Mouse (Mus musculus): ENCODE results near the gene Gm20503. TPM values are rescaled to one million over a fixed set of nuclear protein-coding genes. Genes with fewer than 3 reads are reported as not detected.

Gene Gm20503
- total RNA-seq, 1 experiment, result not detected

- H3K36me3 ChIP-seq (ENCODE audit: control insufficient read depth, insufficient read depth, low read length, poor library complexity, severe bottlenecking), result no peaks in the 10 kb centered on the region
- peak overlapping the region; percentile 67 to 70 for H3K4me3 ChIP-seq (ENCODE audit: insufficient read depth in 1 of 2, low read depth in 1 of 2, low read length in 2 of 2, poor library complexity in 1 of 2, severe bottlenecking in 1 of 2)
- no peak for TF ChIP-seq MAFK (IDR thresholded peaks at IDR 0.05; ENCODE audit: insufficient read depth, low read depth, low read length)
- TF ChIP-seq HCFC1 (IDR thresholded peaks at IDR 0.05; ENCODE audit: borderline replicate concordance, insufficient read depth, low read length), result no peak
- no peak for TF ChIP-seq ZC3H11A (IDR thresholded peaks at IDR 0.05; ENCODE audit: borderline replicate concordance, low read depth, low read length)
- no peak for TF ChIP-seq ZNF384 (IDR thresholded peaks at IDR 0.05; ENCODE audit: low read depth, low read length)
- TF ChIP-seq CHD2 (IDR thresholded peaks at IDR 0.05; ENCODE audit: low read depth, low read length), result no peak
- no peak overlapping the region for H3K27ac ChIP-seq (ENCODE audit: insufficient read depth, low read depth, low read length, poor library complexity, severe bottlenecking)
- no peaks in the 10 kb centered on the region for H3K9me3 ChIP-seq (ENCODE audit: control insufficient read depth, insufficient read depth, low read depth, low read length)
- H3K4me1 ChIP-seq (ENCODE audit: control insufficient read depth in 2 of 2, insufficient read depth in 2 of 2, low read length in 2 of 2, poor library complexity in 1 of 2), result peaks cover 3 to 5% of the 10 kb centered on the region in 2 experiments; a peak in 2 of 4 replicates
- in situ Hi-C loops (cut with MboI; ENCODE audit: low sequenced_read_pairs in 2 of 2, unreplicated experiment in 2 of 2), result no loop called here
- DNase-seq (ENCODE audit: low read depth, low spot score), result no peak
- no peak overlapping the region for H3K9ac ChIP-seq (ENCODE audit: insufficient read depth, low read depth, low read length, poor library complexity, severe bottlenecking)
Measured at GRCm38 (mm10) chr4:59034325-59034917, 31.4 kb downstream of the Gm20503 start.

GRCm38 (mm10) chr4:59034918-59035785, 32.1 kb downstream of the Gm20503 start, which contains the start of gene Gng10:
TSS of gene Gng10 (plus strand) at chr4:59035088.
- no peak for TF ChIP-seq ZC3H11A (IDR thresholded peaks at IDR 0.05; ENCODE audit: borderline replicate concordance, low read depth, low read length)
- no peak for TF ChIP-seq MAFK (IDR thresholded peaks at IDR 0.05; ENCODE audit: insufficient read depth, low read depth, low read length)
- TF ChIP-seq ZNF384 (IDR thresholded peaks at IDR 0.05; ENCODE audit: low read depth, low read length), result no peak
- no peak for TF ChIP-seq CHD2 (IDR thresholded peaks at IDR 0.05; ENCODE audit: low read depth, low read length)
- TF ChIP-seq HCFC1 (IDR thresholded peaks at IDR 0.05; ENCODE audit: borderline replicate concordance, insufficient read depth, low read length), result no peak
- DNase-seq (ENCODE audit: low read depth, low spot score), result no peak
- H3K27ac ChIP-seq (ENCODE audit: insufficient read depth, low read depth, low read length, poor library complexity, severe bottlenecking), result no peak within 1 kb of the TSS

DNA sequence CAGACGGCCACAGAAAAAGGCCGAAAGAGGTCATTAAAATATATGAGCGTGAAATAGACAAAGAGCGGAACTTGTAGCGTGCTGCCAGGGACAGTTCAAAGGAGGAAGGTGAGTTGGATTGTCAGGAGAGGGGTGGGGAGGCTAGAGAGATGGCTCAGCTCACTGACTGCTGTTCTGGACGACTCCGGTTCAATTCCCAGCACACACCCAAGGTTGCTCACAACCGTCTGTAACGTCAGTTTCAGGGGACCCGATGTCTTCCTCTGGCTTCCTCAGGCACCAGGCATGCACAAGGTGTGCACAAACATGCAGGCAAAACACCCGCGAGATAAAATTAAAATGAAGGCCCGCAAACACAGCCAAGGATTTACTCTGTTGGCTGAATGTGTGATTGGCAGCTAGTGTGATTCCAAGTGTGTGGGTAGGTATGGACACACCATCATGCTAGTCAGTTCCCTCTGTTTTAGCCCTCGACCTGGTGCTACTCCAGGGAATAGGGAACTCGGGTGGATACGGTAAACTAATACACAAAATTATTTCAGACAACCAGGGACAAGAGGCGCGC, 32.9 kb downstream of the Gm20503 start:
- TF ChIP-seq ZC3H11A (IDR thresholded peaks at IDR 0.05; ENCODE audit: borderline replicate concordance, low read depth, low read length), result no peak
- no peak for TF ChIP-seq ZNF384 (IDR thresholded peaks at IDR 0.05; ENCODE audit: low read depth, low read length)
- Histone ChIP-seq H3K4me3 (ENCODE audit: insufficient read depth in 1 of 2, low read depth in 1 of 2, low read length in 2 of 2, poor library complexity in 1 of 2, severe bottlenecking in 1 of 2) (peak overlapping the region; percentile 67 to 70), H3K4me1 (ENCODE audit: control insufficient read depth in 2 of 2, insufficient read depth in 2 of 2, low read length in 2 of 2, poor library complexity in 1 of 2) (peaks cover 3 to 5% of the 10 kb centered on the region in 2 experiments; a peak in 2 of 4 replicates), H3K36me3 (ENCODE audit: control insufficient read depth, insufficient read depth, low read length, poor library complexity, severe bottlenecking) (no peaks in the 10 kb centered on the region), H3K9me3 (ENCODE audit: control insufficient read depth, insufficient read depth, low read depth, low read length) (no peaks in the 10 kb centered on the region), H3K27ac (ENCODE audit: insufficient read depth, low read depth, low read length, poor library complexity, severe bottlenecking) (no peak overlapping the region), H3K9ac (ENCODE audit: insufficient read depth, low read depth, low read length, poor library complexity, severe bottlenecking) (no peak overlapping the region)
- in situ Hi-C loops (cut with MboI; ENCODE audit: low sequenced_read_pairs in 2 of 2, unreplicated experiment in 2 of 2), result no loop called here
- DNase-seq (ENCODE audit: low read depth, low spot score), result no peak

More at GRCm38 (mm10) chr4:59034918-59035785, 32.1 kb downstream of the Gm20503 start, which contains the start of gene Gng10:
- H3K9me3 ChIP-seq (ENCODE audit: control insufficient read depth, insufficient read depth, low read depth, low read length), result no peaks in the 10 kb centered on the region
- peak within 1 kb of the TSS; percentile 68 for H3K9ac ChIP-seq (ENCODE audit: insufficient read depth, low read depth, low read length, poor library complexity, severe bottlenecking)
- peak within 1 kb of the TSS; percentile 67 to 70 for H3K4me3 ChIP-seq (ENCODE audit: insufficient read depth in 1 of 2, low read depth in 1 of 2, low read length in 2 of 2, poor library complexity in 1 of 2, severe bottlenecking in 1 of 2)
- in situ Hi-C loops (cut with MboI; ENCODE audit: low sequenced_read_pairs in 2 of 2, unreplicated experiment in 2 of 2), result no loop called here
- no peaks in the 10 kb centered on the region for H3K36me3 ChIP-seq (ENCODE audit: control insufficient read depth, insufficient read depth, low read length, poor library complexity, severe bottlenecking)
- H3K4me1 ChIP-seq (ENCODE audit: control insufficient read depth in 2 of 2, insufficient read depth in 2 of 2, low read length in 2 of 2, poor library complexity in 1 of 2), result peaks cover 3 to 5% of the 10 kb centered on the region in 2 experiments; a peak in 2 of 4 replicates

DNA sequence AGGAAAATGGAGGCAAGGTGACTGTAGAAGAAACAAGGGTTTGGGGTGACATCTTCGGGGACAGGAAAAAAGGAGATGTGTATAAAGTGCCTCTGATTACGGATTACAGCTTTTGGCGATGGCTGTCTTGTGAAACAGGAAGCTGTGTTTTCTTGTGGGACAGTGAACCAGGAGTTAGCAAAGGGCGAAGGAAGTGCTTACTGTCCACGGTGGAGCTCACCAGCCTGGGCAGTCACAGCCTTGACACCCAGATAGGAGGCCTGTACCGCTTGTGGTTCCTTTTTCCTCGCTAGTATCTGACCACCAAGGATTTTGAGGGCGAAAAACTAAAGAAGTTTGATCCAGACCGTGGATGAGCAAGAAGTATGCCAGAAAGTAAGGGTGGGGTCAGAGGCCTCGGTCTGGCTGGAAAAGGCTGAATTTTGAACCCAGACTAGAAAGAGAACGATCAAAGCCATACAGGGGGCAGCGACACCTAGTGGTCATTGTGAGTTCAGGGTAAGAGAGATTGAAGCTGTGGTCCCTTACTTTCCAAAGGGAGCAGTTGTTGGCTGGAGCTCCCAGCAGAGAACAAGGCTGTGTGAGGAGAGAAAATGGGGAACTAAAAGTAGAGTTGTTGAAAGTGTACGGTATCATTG, 33.6 kb downstream of the Gm20503 start:
- Histone ChIP-seq H3K9ac (ENCODE audit: insufficient read depth, low read depth, low read length, poor library complexity, severe bottlenecking) (no peak overlapping the region), H3K27ac (ENCODE audit: insufficient read depth, low read depth, low read length, poor library complexity, severe bottlenecking) (no peak overlapping the region), H3K36me3 (ENCODE audit: control insufficient read depth, insufficient read depth, low read length, poor library complexity, severe bottlenecking) (no peaks in the 10 kb centered on the region), H3K4me1 (ENCODE audit: control insufficient read depth in 2 of 2, insufficient read depth in 2 of 2, low read length in 2 of 2, poor library complexity in 1 of 2) (peaks cover 3 to 5% of the 10 kb centered on the region in 2 experiments; a peak in 2 of 4 replicates), H3K9me3 (ENCODE audit: control insufficient read depth, insufficient read depth, low read depth, low read length) (no peaks in the 10 kb centered on the region), H3K4me3 (ENCODE audit: insufficient read depth in 1 of 2, low read depth in 1 of 2, low read length in 2 of 2, poor library complexity in 1 of 2, severe bottlenecking in 1 of 2) (no peak overlapping the region)
- in situ Hi-C loops (cut with MboI; ENCODE audit: low sequenced_read_pairs in 2 of 2, unreplicated experiment in 2 of 2), result no loop called here
- TF ChIP-seq ZC3H11A (IDR thresholded peaks at IDR 0.05; ENCODE audit: borderline replicate concordance, low read depth, low read length), result no peak
- TF ChIP-seq ZNF384 (IDR thresholded peaks at IDR 0.05; ENCODE audit: low read depth, low read length), result no peak
- DNase-seq (ENCODE audit: low read depth, low spot score), result peak; percentile 87

Measured in ES-E14 (cell line).